Mouse (Mus musculus): ENCODE results near the gene Sox9.

Sox9 gene

DNA sequence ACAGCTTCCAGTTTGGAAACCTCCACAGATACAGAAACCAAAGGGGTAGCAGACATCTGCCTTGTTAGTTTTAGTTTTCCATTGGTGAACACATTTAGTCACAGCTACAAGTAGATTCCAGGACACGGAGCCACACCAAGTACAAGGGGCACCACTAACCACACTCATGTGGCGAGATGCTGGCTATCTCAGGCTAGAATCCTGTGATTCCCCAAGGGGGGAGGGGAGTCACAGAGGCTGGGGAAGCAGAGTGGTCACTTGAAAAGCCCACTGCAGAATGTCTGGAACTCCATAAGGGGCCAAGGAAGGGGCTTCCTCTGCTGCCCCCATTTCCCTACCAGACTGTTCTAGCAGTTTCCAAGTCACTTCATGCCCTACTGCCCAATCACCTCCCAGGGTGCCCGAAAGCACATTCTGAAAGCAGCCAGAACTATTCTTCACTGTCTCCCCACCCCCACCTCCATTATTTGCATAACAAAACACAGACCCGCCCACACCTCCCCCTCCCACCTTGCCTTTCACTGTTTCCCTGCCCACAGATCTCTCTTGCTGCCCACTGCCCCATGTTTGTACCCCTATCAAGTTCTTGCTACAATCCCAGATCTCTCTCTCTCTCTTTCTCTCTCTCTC lies 19.3 kb downstream of the Sox9 start:
- DNase-seq (ENCODE audit: low spot score), result no peak

DNA sequence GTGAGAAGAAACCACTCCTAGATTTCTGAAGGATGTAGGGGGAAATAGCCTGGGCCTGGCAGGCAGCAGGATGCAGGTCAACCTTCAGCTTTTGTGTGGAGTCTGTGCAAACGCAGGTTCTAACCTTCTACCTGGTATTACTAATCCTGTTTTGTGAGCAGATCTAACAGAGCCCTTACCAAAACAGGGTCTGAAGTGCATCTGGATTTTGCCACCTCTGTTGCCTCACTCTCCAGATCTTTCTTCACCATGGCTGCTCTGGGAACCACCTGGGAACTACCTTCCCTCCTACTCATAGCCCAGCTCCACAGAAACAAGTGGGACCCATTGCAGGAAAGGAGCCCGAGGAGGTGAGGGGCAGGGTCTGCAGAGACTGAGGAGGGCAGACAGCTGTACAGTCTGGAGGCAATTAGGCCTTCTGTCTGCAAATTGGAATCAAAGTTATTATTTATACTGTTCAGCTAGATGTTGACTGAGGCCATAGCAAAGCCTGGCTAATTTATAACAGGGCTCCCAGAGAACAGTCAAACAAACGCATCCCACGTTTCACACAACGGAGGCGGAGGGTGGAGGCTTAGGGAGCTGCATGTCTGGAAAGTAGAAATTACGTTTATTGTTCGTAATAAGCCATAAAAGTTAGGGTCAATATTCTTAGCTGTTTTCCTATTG lies 25.9 kb downstream of the Sox9 start:
- DNase-seq (ENCODE audit: low spot score), result no peak

DNA sequence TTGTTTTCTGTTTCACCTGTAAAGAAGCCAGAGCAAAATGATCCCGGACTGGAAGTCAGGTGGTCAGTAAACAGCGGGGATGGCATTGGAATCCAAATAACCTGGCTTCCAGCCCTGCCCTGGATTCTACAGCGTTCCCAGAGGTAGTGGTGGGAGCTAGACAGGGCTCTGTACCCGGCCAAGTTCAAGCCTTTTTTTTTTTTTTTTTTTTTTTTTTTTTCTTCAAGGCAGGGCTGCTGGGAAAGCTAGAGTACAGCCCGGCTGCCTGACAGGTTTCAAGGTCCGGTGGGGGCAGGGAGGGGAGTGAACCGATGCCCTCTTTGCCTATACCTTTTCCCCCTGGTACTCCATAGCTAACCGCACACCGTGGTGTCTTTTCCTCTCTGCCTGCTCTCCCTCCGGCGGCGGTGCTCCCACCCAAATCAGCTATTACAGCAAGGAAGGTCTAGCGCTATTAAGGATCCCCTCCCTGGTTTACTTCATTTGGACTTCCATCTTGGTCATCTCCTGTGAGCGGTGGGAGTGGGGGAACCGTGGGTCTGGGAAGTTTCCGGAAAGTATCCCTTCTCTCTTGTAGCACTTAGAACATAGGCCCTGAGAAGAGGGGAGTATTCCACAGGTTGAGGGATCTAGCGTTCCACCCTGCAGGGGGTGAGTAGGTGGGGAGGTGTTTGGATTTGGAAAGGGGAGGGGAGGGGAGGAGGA lies 28.6 kb downstream of the Sox9 start:
- DNase-seq (ENCODE audit: low spot score), result no peak

DNA sequence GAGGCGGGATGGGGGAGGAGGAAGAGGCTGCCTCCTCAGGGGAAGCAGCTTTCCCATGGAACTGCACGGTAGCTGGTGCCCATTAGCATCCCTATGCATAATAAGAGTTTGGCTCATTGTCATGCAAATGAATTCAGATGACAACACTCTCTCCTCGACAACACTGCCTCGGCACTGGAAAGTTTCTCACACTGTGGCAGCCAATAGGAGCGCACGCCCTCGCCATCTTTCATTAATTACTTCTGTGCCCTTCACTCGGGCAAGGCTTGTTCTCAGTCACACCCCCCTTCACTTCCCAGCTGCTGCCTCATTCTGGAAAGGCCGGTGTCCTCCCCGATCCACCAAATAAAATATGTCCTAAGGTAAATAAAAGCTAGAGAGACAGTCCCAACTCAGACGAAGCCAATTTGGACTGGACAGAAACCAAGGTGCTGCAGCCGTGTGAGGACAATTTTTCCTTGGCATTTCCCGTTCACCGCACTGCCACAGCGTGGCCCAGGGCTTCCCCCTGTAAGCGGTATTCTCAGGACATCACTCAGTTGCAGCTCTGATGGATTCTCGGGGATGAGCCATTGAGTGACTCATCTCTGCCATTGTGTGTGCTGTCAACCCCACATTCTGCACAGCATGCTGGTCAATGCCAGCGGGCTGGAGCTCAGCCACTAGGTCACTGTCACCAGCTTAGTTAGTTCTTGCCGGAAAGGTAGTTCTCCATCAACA lies 29.3 kb downstream of the Sox9 start:
- no peak for DNase-seq (ENCODE audit: low spot score)

DNA sequence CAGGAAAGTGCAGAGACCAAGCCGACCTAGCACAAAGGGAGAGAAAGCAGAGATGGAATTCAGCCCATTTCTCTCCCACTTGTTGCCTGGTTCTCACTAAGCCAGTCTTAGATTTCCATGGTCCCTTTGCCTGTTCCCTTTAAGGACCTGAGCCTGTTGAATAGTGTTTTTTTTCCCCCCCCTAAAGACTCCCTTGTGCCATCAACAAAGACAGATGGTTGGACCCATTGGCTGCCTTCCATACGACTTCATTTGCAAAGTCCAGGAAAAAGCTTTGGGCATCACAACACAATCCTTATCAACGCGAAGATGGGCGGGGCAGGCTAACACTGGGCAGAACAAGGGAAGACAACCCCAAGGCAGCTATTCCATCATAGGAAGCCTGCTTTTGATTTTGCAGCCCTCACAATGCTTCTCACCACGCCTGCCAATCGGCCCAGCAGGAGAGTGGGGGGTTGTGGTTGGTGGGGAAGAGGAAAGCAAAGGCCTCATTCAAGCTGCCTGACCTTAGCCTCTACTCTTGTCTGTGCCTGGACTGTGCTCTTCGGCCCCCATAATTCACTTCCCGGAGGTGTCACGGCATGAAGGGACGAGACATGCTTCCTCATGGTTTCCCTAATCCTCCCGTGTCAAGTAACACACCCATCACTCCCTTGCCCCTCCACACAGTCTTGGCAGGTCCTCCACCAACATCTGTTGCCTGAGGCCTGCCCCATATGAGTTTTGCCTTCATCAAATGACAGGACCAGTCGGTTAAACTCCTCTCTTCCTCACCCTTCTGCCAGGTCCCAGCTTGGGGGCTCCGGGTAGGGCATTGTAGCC lies 36.0 kb downstream of the Sox9 start:
- no peak for DNase-seq (ENCODE audit: low spot score)

DNA sequence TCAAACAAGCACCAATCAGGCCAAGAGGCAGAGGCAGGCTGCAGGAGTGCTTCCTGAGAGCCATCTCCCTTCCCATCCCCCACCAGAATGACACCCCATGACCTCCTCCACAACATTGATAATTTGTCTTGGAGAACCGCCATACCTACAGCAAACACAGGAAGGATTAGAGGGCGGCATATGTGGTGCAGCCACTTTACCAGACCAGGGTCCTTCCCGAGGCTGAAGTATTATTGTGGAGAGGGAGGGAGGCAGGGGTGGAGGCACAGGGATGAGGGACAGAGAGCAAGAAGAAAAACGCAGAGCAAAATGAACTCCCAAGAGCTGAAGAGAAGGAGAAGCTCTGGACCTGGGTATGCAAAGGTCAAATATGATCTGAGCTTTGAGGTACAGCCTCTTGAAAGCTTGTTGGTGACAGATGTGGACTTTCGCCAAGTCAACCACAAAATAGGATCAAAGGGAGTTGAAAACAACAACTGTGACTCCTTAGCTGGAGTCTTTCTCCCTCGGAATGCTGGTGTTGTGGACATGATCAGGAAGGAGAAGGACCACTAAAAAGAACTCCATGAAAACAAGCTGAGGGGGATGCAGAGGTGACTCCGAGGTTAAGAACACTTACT lies 36.7 kb downstream of the Sox9 start:
- DNase-seq (ENCODE audit: low spot score), result no peak

DNA sequence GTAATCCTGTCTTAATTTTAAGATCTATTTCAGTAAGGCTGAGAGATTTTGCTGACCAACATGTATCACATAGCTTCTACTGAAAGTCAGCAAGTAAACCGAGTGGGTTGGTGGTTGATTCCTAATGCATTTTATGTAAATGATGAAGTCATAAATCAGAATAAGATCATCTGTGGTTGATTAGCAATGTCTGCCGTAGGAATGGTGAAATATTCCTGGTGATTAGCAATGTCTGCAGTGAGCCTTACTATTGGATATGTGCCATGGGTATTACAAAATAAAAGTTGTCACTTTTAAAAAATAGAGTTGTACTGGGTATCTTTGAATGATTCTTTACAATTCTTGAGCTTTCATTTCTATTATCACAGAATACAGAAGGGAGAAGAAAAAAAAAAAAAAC lies 39.5 kb downstream of the Sox9 start:
- no peak for DNase-seq (ENCODE audit: low spot score)

DNA sequence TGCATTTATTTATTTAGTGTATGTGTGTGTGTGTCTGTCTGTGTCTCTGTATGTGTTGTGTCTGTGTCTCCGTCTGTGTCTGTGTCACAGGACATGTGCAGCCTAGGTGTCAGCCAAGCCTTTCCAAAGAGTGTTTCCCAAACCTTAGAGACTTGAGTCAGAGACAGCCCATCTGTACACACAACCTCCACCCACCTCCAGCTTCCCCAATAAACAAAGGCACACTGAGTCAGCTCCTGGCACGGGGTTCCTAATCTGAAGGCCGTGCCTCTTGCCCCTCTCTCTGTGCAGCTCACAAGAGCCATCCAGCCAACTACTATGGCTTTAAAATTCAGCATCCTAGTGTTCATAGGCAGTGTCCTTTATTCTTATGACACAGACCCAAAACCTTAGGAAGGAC lies 42.1 kb downstream of the Sox9 start:
- DNase-seq (ENCODE audit: low spot score), result no peak

DNA sequence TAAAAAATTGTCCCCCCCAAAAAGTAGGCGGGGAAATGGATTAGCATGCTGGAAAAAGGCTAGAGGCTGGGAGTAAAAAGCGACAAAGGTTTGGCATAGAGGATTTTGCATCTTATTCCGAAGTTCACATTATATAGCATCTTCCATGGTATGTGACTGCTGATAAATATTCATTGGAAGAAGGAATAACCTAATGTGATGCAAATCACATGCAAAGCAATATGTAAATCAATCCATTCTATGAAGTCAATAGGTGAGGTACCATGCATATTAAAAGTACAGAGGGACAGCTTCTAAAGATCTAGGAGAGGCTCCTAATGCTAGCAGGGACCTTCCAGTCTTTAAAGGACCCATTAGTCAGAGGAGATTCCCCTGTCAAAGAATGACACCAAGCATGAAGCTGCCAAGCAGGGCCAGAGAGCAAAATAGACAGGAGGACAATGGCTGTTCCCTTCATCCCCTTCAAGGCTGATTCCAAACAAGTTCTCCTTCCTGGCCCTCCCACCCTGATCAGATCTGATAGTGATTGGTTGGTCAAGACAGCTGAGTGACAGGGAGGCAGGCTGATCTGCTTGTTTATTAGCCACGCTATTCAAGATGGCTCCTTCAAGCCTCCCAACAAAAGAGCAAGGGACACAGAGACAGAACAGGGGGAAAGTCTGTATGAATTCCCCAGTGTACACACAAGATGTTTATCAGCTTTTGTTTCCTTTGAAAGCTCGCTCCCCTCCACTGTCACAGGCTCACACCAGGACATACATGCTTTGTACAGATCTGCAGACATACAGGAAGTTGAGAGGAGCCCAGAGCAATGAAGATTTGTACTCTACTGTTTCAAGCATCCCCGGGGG lies 44.4 kb downstream of the Sox9 start:
- no peak for DNase-seq (ENCODE audit: low spot score)

DNA sequence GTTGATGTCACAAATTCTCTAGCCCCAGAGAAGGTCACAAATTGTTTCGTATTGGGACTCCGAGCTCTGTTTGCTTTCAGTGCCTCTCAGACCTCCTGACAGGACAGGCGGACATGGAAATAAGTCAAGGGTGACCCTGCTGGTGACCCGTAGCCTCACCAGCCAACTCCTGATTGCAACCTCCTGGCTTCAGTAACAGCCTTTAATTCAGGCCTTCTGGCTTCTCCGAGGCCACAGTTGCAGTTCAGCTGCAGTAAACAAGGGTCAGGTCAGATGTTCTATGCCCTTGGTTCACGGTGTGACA lies 45.0 kb downstream of the Sox9 start:
- no peak for DNase-seq (ENCODE audit: low spot score)

DNA sequence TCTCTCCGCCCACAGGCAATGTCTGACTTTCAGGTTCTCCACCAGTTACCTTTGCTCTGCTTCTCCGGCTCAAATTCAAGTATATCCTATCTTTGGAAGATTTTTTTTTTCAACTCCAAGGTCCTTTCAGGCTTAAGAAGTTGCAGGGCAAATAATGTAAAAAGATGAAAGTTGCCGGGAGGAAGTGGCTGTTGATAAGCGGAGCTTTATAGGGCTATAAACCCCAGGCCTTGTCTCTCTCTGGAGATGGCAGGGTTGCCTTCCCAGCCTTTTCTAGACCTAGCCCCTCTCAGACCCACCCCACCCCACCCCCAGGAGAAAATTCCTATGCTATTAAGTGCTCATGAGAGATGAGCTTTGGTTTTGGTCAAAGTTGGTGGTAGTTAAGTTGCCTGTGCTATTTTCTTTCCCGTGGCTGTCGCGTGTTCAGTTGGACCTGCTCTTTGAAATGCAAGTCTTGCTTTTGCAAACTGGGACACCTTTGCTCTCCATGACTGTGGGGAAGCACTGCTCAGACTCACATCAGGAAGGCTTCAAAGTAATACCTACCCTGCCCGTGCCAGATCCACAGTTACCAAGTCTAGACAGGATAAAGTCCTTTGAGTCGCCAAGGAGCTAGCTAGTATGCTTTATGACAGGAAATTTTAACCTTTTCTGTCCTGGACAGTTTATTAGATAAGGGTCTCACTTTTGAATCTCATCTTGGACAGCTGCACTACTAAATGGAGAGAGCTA lies 46.7 kb downstream of the Sox9 start:
- DNase-seq (ENCODE audit: low spot score), result no peak

- no peak for DNase-seq (ENCODE audit: low spot score)
These were observed 52.4 kb downstream of the Sox9 start for GRCm38 (mm10) chr11:112834245-112835005.

DNA sequence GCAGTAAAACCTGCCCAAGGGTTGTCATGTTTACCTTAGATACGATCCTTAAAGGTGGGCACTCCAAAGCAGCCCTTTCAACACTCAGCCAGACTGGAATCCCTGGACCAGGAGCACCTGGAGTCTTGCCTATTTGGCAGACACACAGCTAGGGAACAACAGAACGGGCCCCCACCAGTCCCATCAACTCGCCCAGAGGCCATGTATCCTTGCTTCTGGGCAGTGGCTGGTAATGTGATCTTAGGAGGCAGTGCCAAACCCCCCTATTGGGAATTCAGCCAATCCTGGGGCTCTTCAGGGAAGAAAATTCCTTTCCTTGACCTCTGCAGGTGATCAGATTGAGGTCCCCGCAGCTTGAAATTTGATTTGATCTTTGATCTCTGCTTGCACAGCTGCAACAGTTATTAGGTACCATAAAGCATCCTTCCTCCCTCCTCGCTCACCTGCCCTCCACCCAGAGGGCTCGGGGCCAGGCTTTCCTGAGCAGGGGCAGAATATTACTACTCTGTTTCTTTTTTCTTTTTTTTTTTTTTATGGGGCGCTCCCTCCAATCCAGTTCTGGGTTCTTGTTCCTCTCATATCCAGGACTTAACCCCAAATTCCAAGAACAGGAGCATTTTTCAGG lies 53.6 kb downstream of the Sox9 start:
- DNase-seq (ENCODE audit: low spot score), result no peak
